Mouse (Mus musculus): ENCODE measurements around the gene Zbtb18.

GRCm38 (mm10) chr1:177459536-177459935 is 17.4 kb downstream of the Zbtb18 start:
- TF ChIP-seq POLR2A (IDR thresholded peaks at IDR 0.05; ENCODE audit: low read depth, low read length), result no peak
- no peak for TF ChIP-seq CTCF (IDR thresholded peaks at IDR 0.05; ENCODE audit: extremely low read depth, insufficient read length, insufficient replicate concordance, low read depth, low read length)

Data from small intestine, adult 2 months (tissue).